Mouse (Mus musculus) cerebellum, adult 11-12 months (tissue): ENCODE data around the gene Hoxb6.

Experiments used
- DNase-seq: peaks from one replicate; pipeline ENCODE4 v3.0.0; 2022

The Hoxb6 gene

GRCm38 (mm10) chr11:96270996-96271540 lies 21.2 kb upstream of the Hoxb6 start, which contains the start of gene Hoxb9:
Hoxb9 (plus strand) TSS chr11:96271457.
- DNase-seq: no peak

GRCm38 (mm10) chr11:96271541-96272011 lies 20.7 kb upstream of the Hoxb6 start:
- DNase-seq: no peak

GRCm38 (mm10) chr11:96272024-96272921 lies 20.0 kb upstream of the Hoxb6 start:
- DNase-seq: no peak

GRCm38 (mm10) chr11:96274428-96274827 lies 17.8 kb upstream of the Hoxb6 start:
- DNase-seq: no peak

- DNase-seq: no peak
Measured at GRCm38 (mm10) chr11:96275896-96276295, 16.4 kb upstream of the Hoxb6 start.

- no peak for DNase-seq
Measured at GRCm38 (mm10) chr11:96277151-96278044, 14.9 kb upstream of the Hoxb6 start.

GRCm38 (mm10) chr11:96278324-96278723 lies 14.0 kb upstream of the Hoxb6 start:
- DNase-seq: no peak

GRCm38 (mm10) chr11:96278773-96279172 lies 13.5 kb upstream of the Hoxb6 start:
- DNase-seq: peak; percentile 59

GRCm38 (mm10) chr11:96279421-96280233 lies 12.6 kb upstream of the Hoxb6 start:
- DNase-seq: no peak

- no peak for DNase-seq
Measured at GRCm38 (mm10) chr11:96280399-96281378, 11.6 kb upstream of the Hoxb6 start.

GRCm38 (mm10) chr11:96281396-96281795 lies 10.9 kb upstream of the Hoxb6 start:
- no peak for DNase-seq

GRCm38 (mm10) chr11:96281855-96282570 lies 10.3 kb upstream of the Hoxb6 start, which contains the start of gene Hoxb8:
Hoxb8 (plus strand) TSS chr11:96281905.
- DNase-seq: no peak

- DNase-seq: no peak
Measured at GRCm38 (mm10) chr11:96282795-96283430, 9.4 kb upstream of the Hoxb6 start.

- no peak for DNase-seq
Measured at GRCm38 (mm10) chr11:96284041-96284749, 8.1 kb upstream of the Hoxb6 start.

GRCm38 (mm10) chr11:96284774-96285734 lies 7.2 kb upstream of the Hoxb6 start:
- no peak for DNase-seq

- DNase-seq: no peak
Measured at GRCm38 (mm10) chr11:96285771-96286738, 6.2 kb upstream of the Hoxb6 start, which contains the start of gene Hoxb7. Hoxb7 (plus strand) TSS chr11:96286623.
